Mouse (Mus musculus) hindbrain, embryonic 13.5 days (tissue): ENCODE measurements around the gene Zfp719. TPM values are rescaled to one million over a fixed set of nuclear protein-coding genes. Genes with fewer than 3 reads are reported as not detected.

Experiments
- polyA plus RNA-seq: library from polyadenylated mRNA; unstranded; fragments of >200 nt; fragmentation: Nextera tagmentation; extraction: Ambion mirVana; gene quantifications from 2 replicates; pipeline ENCODE4 v1.2.1, GENCODE M21; 2015

Zfp719 gene
- polyA plus RNA-seq, 1 experiment from 2014 or later: 15.1 TPM

Other genes starting within 250 kb of the Zfp719 start
- 0.08 and 0.21 TPM in 2 replicates for gene Siglecf, start 228.3 kb upstream of the Zfp719 start, polyA plus RNA-seq
- gene Siglecg, start 171.4 kb upstream of the Zfp719 start, polyA plus RNA-seq: not detected in 2 replicates
- gene Lim2, start 151.9 kb upstream of the Zfp719 start, polyA plus RNA-seq: not detected in 2 replicates
- 0.26 TPM in 1 of 2 replicates, not detected in the other for gene Nkg7, start 142.5 kb upstream of the Zfp719 start, polyA plus RNA-seq
- not detected in 2 replicates for gene Cldnd2, start 138.8 kb upstream of the Zfp719 start, polyA plus RNA-seq
- 149 and 154 TPM in 2 replicates for gene Etfb, start 135.5 kb upstream of the Zfp719 start, polyA plus RNA-seq
- 0.39 TPM in 2 replicates for gene Gm45233, start 135.5 kb upstream of the Zfp719 start, polyA plus RNA-seq
- 9.6 and 10.8 TPM in 2 replicates for gene Vsig10l, start 116.5 kb upstream of the Zfp719 start, polyA plus RNA-seq
- 7.3 and 7.8 TPM in 2 replicates for gene Iglon5, start 89.5 kb upstream of the Zfp719 start, polyA plus RNA-seq
- not detected in 2 replicates for gene 4931406B18Rik, start 73.7 kb upstream of the Zfp719 start, polyA plus RNA-seq
- gene Cd33, start 35.2 kb upstream of the Zfp719 start, polyA plus RNA-seq: 0.71 and 0.91 TPM in 2 replicates
- gene Zfp658, start 17.4 kb upstream of the Zfp719 start, polyA plus RNA-seq: 8.5 and 10.0 TPM in 2 replicates
- gene Zfp819, start 27.6 kb downstream of the Zfp719 start, polyA plus RNA-seq: 0.43 and 0.56 TPM in 2 replicates
- not detected in 2 replicates for gene Ceacam18, start 55.1 kb downstream of the Zfp719 start, polyA plus RNA-seq
- 0.28 and 0.49 TPM in 2 replicates for gene Siglece, start 80.6 kb downstream of the Zfp719 start, polyA plus RNA-seq
- gene Ctu1, start 92.4 kb downstream of the Zfp719 start, polyA plus RNA-seq: 20.4 and 21.8 TPM in 2 replicates
- gene Klk14, start 110.8 kb downstream of the Zfp719 start, polyA plus RNA-seq: not detected in 2 replicates
- gene Klk13, start 133.0 kb downstream of the Zfp719 start, polyA plus RNA-seq: 0.09 and 0.10 TPM in 2 replicates
- not detected in 2 replicates for gene Klk12, start 189.3 kb downstream of the Zfp719 start, polyA plus RNA-seq
- gene Klk11, start 195.0 kb downstream of the Zfp719 start, polyA plus RNA-seq: not detected in 2 replicates
- 0.18 TPM in 1 of 2 replicates, not detected in the other for gene Klk10, start 201.4 kb downstream of the Zfp719 start, polyA plus RNA-seq
- 0.18 TPM in 1 of 2 replicates, not detected in the other for gene Klk9, start 212.3 kb downstream of the Zfp719 start, polyA plus RNA-seq
- 4.4 and 7.8 TPM in 2 replicates for gene Klk8, start 218.0 kb downstream of the Zfp719 start, polyA plus RNA-seq
- gene Klk7, start 231.7 kb downstream of the Zfp719 start, polyA plus RNA-seq: not detected in 2 replicates
- gene Klk6, start 244.9 kb downstream of the Zfp719 start, polyA plus RNA-seq: not detected in 2 replicates